Mouse (Mus musculus): ENCODE data around the gene Med16.
"Not testable (repeated sequence)": the region's sequence is repeated elsewhere in the genome, so short reads cannot be mapped to it uniquely, and the experiment has no call there.

Gene Med16

GRCm38 (mm10) chr10:79884938-79885337 lies 23.8 kb downstream of the Med16 start:
- DNase-seq (ENCODE audit: low spot score), result not testable (repeated sequence)

DNA sequence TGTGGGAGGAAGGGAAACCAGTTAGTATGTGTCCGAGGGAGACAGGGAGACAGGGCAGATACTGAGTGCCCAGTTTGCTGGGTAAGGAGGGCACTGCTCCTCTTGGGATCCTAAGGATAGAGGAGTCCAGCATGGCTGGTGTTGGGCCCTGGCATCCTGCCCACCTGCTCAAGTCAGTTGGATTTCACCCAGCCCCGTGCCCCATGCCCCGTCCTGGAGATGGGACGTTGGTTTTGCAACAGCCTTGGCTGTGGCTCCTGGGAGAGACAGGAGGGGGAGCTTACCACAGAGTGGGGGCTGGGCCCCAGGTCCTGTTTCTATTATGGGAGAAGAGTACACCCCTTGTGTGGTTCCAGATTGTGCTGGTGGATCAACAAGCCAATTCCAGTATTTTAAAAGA lies 24.3 kb downstream of the Med16 start:
- no peak for DNase-seq (ENCODE audit: low spot score)

GRCm38 (mm10) chr10:79883297-79884084 lies 25.2 kb downstream of the Med16 start:
- DNase-seq (ENCODE audit: low spot score), result peak; percentile 67

DNA sequence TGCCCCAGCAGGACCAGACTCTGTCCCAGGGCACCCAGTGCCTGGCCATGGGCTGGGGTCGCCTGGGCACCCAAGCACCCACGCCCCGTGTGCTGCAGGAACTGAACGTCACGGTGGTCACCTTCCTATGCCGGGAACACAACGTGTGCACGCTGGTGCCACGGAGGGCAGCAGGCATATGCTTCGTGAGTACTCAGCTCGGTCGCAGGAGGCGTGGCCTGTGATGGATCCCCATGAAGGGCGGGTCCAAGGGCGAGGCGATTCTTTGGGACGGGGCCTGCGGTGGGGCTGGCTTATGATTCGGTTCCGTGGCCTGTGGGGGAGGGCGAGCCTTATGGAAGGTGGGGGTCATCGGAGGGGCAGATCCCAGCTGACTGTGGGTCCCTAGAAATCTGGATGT lies 26.7 kb downstream of the Med16 start:
- DNase-seq (ENCODE audit: low spot score), result no peak

- DNase-seq (ENCODE audit: low spot score), result no peak
Observed at GRCm38 (mm10) chr10:79880721-79881120, 28.0 kb downstream of the Med16 start.

- DNase-seq (ENCODE audit: low spot score), result no peak
Observed at GRCm38 (mm10) chr10:79879527-79879926, 29.2 kb downstream of the Med16 start.

- DNase-seq (ENCODE audit: low spot score), result no peak
Observed at GRCm38 (mm10) chr10:79877757-79878156, 31.0 kb downstream of the Med16 start.

GRCm38 (mm10) chr10:79877174-79877573 lies 31.5 kb downstream of the Med16 start:
- no peak for DNase-seq (ENCODE audit: low spot score)

GRCm38 (mm10) chr10:79874290-79874862 lies 34.3 kb downstream of the Med16 start, which contains the start of the genes Prtn3 and Plppr3:
Gene Prtn3 (plus strand): TSS chr10:79874476.
Gene Plppr3 (minus strand): TSS chr10:79874634.
- no peak for DNase-seq (ENCODE audit: low spot score)

DNA sequence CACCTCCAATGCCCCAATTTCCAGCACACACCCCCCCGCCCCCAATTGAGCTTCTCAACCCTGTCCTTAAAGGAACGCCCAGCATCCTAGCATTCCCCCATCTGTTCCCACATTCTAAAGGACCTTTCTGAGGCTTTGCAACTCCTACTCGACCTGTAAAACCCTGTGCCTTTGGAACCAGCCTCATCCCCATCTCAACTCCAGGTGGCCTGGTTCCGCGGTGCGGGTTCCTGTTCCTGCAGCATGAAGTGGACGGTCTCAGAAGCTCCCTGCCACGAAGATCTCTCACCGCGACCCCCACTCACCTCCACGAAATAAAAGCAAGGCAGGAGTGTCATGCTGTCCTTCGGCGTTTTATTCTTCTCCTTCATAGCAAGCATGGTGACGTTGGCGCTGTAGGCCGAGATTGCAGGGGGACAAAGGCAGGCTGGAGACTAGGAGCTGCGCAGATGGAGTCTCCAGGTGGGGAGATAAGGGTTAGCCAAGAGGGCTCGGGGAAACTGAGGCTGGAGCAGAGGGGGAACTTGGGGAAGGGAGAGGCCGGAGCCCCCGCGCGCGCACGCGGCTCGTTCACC lies 34.9 kb downstream of the Med16 start:
- no peak for DNase-seq (ENCODE audit: low spot score)

GRCm38 (mm10) chr10:79873313-79873712 lies 35.4 kb downstream of the Med16 start:
- no peak for DNase-seq (ENCODE audit: low spot score)

GRCm38 (mm10) chr10:79872862-79873261 lies 35.9 kb downstream of the Med16 start:
- no peak for DNase-seq (ENCODE audit: low spot score)

DNA sequence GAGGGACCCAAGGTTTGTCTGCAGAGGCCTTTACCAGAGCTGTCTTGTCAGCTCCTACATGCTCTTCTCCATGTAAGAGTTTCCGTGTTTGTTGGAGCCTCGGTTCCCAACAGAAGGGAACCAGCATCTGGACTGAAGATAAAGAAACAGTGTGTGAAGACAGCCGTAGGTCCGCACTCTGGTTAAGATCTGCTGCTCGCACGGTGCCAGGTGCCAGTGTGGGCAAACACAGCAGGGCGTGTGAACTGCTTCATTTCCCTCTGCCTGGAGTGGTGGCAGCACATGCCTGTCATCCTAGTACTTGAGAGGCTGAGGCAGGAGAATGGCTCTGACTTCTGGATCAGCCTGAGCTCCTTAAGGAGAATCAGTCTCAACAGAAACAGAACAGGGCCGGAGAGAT lies 36.9 kb downstream of the Med16 start:
- no peak for DNase-seq (ENCODE audit: low spot score)

DNA sequence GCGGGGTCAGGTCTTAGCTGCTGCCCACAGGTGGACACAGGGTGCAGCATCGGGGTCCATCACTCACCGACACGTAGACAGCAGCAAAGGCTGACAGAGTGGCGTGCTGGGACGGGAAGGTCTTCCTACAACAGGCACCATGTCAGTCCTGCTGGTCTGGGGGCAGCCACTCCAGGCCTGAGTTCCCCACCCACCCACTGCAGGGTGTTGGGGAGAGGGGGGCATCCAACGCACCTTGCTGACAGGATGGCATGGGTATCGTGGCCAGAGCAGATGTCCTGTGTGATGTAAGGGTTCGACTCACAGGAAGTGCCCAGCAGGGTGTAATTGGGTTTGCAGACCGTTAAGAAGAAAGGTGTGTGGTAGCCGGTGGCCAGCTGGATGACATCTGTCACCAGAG lies 42.1 kb downstream of the Med16 start:
- DNase-seq (ENCODE audit: low spot score), result no peak

GRCm38 (mm10) chr10:79865801-79866295 lies 42.9 kb downstream of the Med16 start:
- DNase-seq (ENCODE audit: low spot score), result no peak

DNA sequence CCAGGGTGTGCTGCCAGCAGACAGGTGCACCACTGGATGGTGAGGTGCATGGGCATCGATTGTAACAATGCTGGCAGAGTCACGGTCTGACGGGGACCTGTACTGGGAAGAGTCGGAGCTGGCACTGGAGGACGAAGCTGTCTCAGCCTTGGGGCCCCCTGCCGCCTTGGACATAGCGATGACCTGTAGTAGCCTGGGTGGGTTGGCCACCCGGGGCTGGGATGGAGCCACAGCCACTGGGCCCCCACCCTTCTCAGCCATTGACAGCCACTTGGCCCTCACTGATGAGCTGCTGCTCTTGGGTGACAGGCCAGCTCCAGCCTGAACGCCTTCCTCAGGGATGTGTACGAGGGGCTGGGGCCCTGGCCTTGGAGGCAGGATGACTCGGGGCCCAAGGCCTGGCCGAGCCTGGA lies 43.5 kb downstream of the Med16 start:
- DNase-seq (ENCODE audit: low spot score), result no peak

- no peak for DNase-seq (ENCODE audit: low spot score)
Observed at GRCm38 (mm10) chr10:79864351-79865188, 44.2 kb downstream of the Med16 start.

- no peak for DNase-seq (ENCODE audit: low spot score)
Observed at GRCm38 (mm10) chr10:79862925-79863324, 45.8 kb downstream of the Med16 start.

DNA sequence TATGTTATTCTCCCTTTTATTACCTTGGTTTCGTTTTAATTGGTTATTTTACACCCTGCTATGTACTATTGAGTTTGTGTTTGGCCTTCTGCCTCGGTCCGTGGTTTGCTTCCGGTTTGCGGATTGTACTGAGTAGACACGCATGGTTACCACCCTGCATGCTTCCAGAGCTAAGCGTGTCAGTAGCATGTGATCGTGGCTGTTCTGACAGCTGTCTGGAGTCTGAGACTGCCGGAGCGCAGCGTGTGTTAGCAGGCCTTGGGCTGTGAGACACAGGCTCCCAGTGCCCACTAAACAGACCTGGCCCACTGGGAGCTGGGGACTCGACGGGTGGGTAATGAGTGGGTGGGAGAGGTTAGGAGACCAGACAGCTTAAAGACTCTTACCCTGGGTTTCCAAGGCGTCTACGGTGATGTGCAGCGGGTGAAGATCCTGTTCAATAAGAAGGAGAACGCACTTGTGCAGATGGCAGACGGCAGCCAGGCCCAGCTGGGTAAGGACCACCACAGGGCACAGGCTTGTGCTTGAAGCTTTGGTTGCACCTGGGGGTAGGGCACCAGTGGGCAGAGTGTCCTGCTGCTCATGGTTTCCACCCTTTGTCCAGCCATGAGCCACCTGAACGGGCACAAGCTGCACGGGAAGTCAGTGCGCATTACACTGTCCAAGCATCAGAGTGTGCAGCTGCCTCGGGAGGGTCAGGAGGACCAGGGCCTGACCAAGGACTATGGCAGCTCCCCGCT lies 46.5 kb downstream of the Med16 start:
- no peak for DNase-seq (ENCODE audit: low spot score)

- DNase-seq (ENCODE audit: low spot score), result no peak
Observed at GRCm38 (mm10) chr10:79861230-79862048, 47.3 kb downstream of the Med16 start.

Data from testis, postnatal 14 days (tissue).